Mouse (Mus musculus): ENCODE measurements around the gene Adam10. TPM values are rescaled to one million over a fixed set of nuclear protein-coding genes. Genes with fewer than 3 reads are reported as not detected.

Gene Adam10
- polyA plus RNA-seq, 1 experiment from 2014 or later, result 93.6 TPM

GRCm38 (mm10) chr9:70795439-70795757 is 116.6 kb downstream of the Adam10 start:
- H3K9me3 ChIP-seq, result no peaks in the 10 kb centered on the region
- no peaks in the 10 kb centered on the region for H3K27me3 ChIP-seq
- H3K4me3 ChIP-seq, result no peak overlapping the region
- H3K27ac ChIP-seq (replicated peaks), result peak overlapping the region; percentile 49; the same call in 1 of the 2 replicates
- no peak overlapping the region for H3K9ac ChIP-seq
- H3K4me2 ChIP-seq, result no peak overlapping the region
- peaks cover 11% of the 10 kb centered on the region for H3K4me1 ChIP-seq (replicated peaks)
- 66% methylated on average over 2 of the region's 2 CpGs for WGBS
- peak; percentile 27; the same call in 1 of the 2 replicates for ATAC-seq (ENCODE audit: low read depth)
- H3K36me3 ChIP-seq, result no peaks in the 10 kb centered on the region

GRCm38 (mm10) chr9:70800588-70801315 is 122.0 kb downstream of the Adam10 start:
- no peak for ATAC-seq (ENCODE audit: low read depth)

GRCm38 (mm10) chr9:70801761-70802160 is 123.0 kb downstream of the Adam10 start:
- no peaks in the 10 kb centered on the region for H3K9me3 ChIP-seq
- no peaks in the 10 kb centered on the region for H3K27me3 ChIP-seq
- no peak for ATAC-seq (ENCODE audit: low read depth)
- 84% methylated on average over 3 of the region's 3 CpGs for WGBS
- H3K9ac ChIP-seq, result no peak overlapping the region
- no peak overlapping the region for H3K27ac ChIP-seq (replicated peaks)
- H3K4me1 ChIP-seq (replicated peaks), result no peaks in the 10 kb centered on the region; the same call in 1 of the 2 replicates
- H3K4me3 ChIP-seq, result no peak overlapping the region
- no peak overlapping the region for H3K4me2 ChIP-seq
- no peaks in the 10 kb centered on the region for H3K36me3 ChIP-seq

More at GRCm38 (mm10) chr9:70800588-70801315, 122.0 kb downstream of the Adam10 start:
- no peak overlapping the region for H3K4me3 ChIP-seq
- H3K4me2 ChIP-seq, result no peak overlapping the region
- no peaks in the 10 kb centered on the region; the same call in 1 of the 2 replicates for H3K4me1 ChIP-seq (replicated peaks)
- 0 out of 2 replicates have a peak overlapping the region, but pooled peaks have one; percentile 18 for H3K27ac ChIP-seq (replicated peaks)
- H3K36me3 ChIP-seq, result no peaks in the 10 kb centered on the region
- no peak overlapping the region for H3K9ac ChIP-seq
- H3K9me3 ChIP-seq, result no peaks in the 10 kb centered on the region
- H3K27me3 ChIP-seq, result no peaks in the 10 kb centered on the region
- WGBS, result 63% methylated on average over 8 of the region's 8 CpGs

- ATAC-seq (ENCODE audit: low read depth), result no peak
- 71% methylated on average over 3 of the region's 3 CpGs for WGBS
Observed at GRCm38 (mm10) chr9:70802816-70803215, 124.0 kb downstream of the Adam10 start.

GRCm38 (mm10) chr9:70806069-70806468 is 127.3 kb downstream of the Adam10 start:
- H3K36me3 ChIP-seq, result no peaks in the 10 kb centered on the region
- ATAC-seq (ENCODE audit: low read depth), result no peak
- no peak overlapping the region for H3K27ac ChIP-seq (replicated peaks)
- no peak overlapping the region for H3K4me2 ChIP-seq
- no peaks in the 10 kb centered on the region; the same call in 1 of the 2 replicates for H3K4me1 ChIP-seq (replicated peaks)
- H3K9ac ChIP-seq, result no peak overlapping the region
- H3K4me3 ChIP-seq, result no peak overlapping the region
- 83% methylated on average over 1 of the region's 1 CpGs for WGBS
- no peaks in the 10 kb centered on the region for H3K9me3 ChIP-seq
- no peaks in the 10 kb centered on the region for H3K27me3 ChIP-seq

More at GRCm38 (mm10) chr9:70802816-70803215, 124.0 kb downstream of the Adam10 start:
- Histone ChIP-seq H3K9me3 (no peaks in the 10 kb centered on the region), H3K4me2 (no peak overlapping the region), H3K4me3 (no peak overlapping the region), H3K36me3 (no peaks in the 10 kb centered on the region), H3K27ac (replicated peaks) (no peak overlapping the region), H3K9ac (no peak overlapping the region), H3K4me1 (replicated peaks) (no peaks in the 10 kb centered on the region; the same call in 1 of the 2 replicates), H3K27me3 (no peaks in the 10 kb centered on the region)

- no peaks in the 10 kb centered on the region for H3K4me1 ChIP-seq (replicated peaks)
- ATAC-seq (ENCODE audit: low read depth), result no peak
- H3K9ac ChIP-seq, result no peak overlapping the region
- no peak overlapping the region for H3K27ac ChIP-seq (replicated peaks)
- no peak overlapping the region for H3K4me2 ChIP-seq
- no peaks in the 10 kb centered on the region for H3K36me3 ChIP-seq
- 65% methylated on average over 11 of the region's 11 CpGs for WGBS
- no peaks in the 10 kb centered on the region for H3K9me3 ChIP-seq
- H3K27me3 ChIP-seq, result no peaks in the 10 kb centered on the region
- no peak overlapping the region for H3K4me3 ChIP-seq
Observed at GRCm38 (mm10) chr9:70807714-70808113, 128.9 kb downstream of the Adam10 start.

GRCm38 (mm10) chr9:70812551-70812950 is 133.8 kb downstream of the Adam10 start:
- Histone ChIP-seq H3K4me2 (no peak overlapping the region), H3K4me3 (no peak overlapping the region), H3K36me3 (no peaks in the 10 kb centered on the region), H3K27me3 (no peaks in the 10 kb centered on the region), H3K4me1 (replicated peaks) (peaks cover 16% of the 10 kb centered on the region), H3K27ac (replicated peaks) (no peak overlapping the region), H3K9ac (no peak overlapping the region), H3K9me3 (no peaks in the 10 kb centered on the region)
- WGBS, result 96% methylated on average over 12 of the region's 12 CpGs
- no peak for ATAC-seq (ENCODE audit: low read depth)

- H3K4me1 ChIP-seq (replicated peaks), result peaks cover 20% of the 10 kb centered on the region
- no peaks in the 10 kb centered on the region for H3K9me3 ChIP-seq
- 46% methylated on average over 14 of the region's 14 CpGs for WGBS
- H3K9ac ChIP-seq, result no peak overlapping the region
- no peaks in the 10 kb centered on the region for H3K27me3 ChIP-seq
- no peak overlapping the region for H3K4me3 ChIP-seq
- no peak overlapping the region for H3K4me2 ChIP-seq
- H3K36me3 ChIP-seq, result no peaks in the 10 kb centered on the region
- ATAC-seq (ENCODE audit: low read depth), result no peak
- H3K27ac ChIP-seq (replicated peaks), result peak overlapping the region; percentile 79
Observed at GRCm38 (mm10) chr9:70816701-70817305, 138.0 kb downstream of the Adam10 start.

GRCm38 (mm10) chr9:70817396-70817795 is 138.6 kb downstream of the Adam10 start:
- peaks cover 20% of the 10 kb centered on the region for H3K4me1 ChIP-seq (replicated peaks)
- H3K27ac ChIP-seq (replicated peaks), result peak overlapping the region; percentile 79
- H3K4me2 ChIP-seq, result no peak overlapping the region
- H3K36me3 ChIP-seq, result no peaks in the 10 kb centered on the region
- ATAC-seq (ENCODE audit: low read depth), result peak; percentile 44; the same call in 1 of the 2 replicates
- 33% methylated on average over 1 of the region's 1 CpGs for WGBS
- H3K4me3 ChIP-seq, result no peak overlapping the region
- H3K9me3 ChIP-seq, result no peaks in the 10 kb centered on the region
- no peaks in the 10 kb centered on the region for H3K27me3 ChIP-seq
- H3K9ac ChIP-seq, result 0 out of 2 replicates have a peak overlapping the region, but pooled peaks have one; percentile 31

GRCm38 (mm10) chr9:70818739-70819138 is 139.9 kb downstream of the Adam10 start:
- Histone ChIP-seq H3K27me3 (no peaks in the 10 kb centered on the region), H3K36me3 (no peaks in the 10 kb centered on the region), H3K4me3 (no peak overlapping the region), H3K9me3 (no peaks in the 10 kb centered on the region), H3K27ac (replicated peaks) (no peak overlapping the region), H3K4me2 (no peak overlapping the region), H3K4me1 (replicated peaks) (peaks cover 20% of the 10 kb centered on the region), H3K9ac (no peak overlapping the region)
- 81% methylated on average over 14 of the region's 14 CpGs for WGBS
- ATAC-seq (ENCODE audit: low read depth), result no peak

- Histone ChIP-seq H3K9ac (no peak overlapping the region), H3K36me3 (no peaks in the 10 kb centered on the region), H3K27me3 (no peaks in the 10 kb centered on the region), H3K4me2 (no peak overlapping the region), H3K4me3 (no peak overlapping the region), H3K4me1 (replicated peaks) (no peaks in the 10 kb centered on the region), H3K9me3 (no peaks in the 10 kb centered on the region), H3K27ac (replicated peaks) (no peak overlapping the region)
- 89% methylated on average over 3 of the region's 3 CpGs for WGBS
- no peak for ATAC-seq (ENCODE audit: low read depth)
Observed at GRCm38 (mm10) chr9:70824103-70824502, 145.3 kb downstream of the Adam10 start.

GRCm38 (mm10) chr9:70827911-70828310 is 149.1 kb downstream of the Adam10 start:
- Histone ChIP-seq H3K4me2 (no peak overlapping the region), H3K27ac (replicated peaks) (no peak overlapping the region), H3K36me3 (no peaks in the 10 kb centered on the region), H3K4me3 (no peak overlapping the region), H3K9me3 (no peaks in the 10 kb centered on the region), H3K27me3 (no peaks in the 10 kb centered on the region), H3K9ac (no peak overlapping the region), H3K4me1 (replicated peaks) (no peaks in the 10 kb centered on the region)
- ATAC-seq (ENCODE audit: low read depth), result no peak
- 90% methylated on average over 6 of the region's 6 CpGs for WGBS

Measured in neural tube, embryonic 13.5 days (tissue).